Mouse (Mus musculus) bone marrow, adult 2 months (tissue): Measurements from ENCODE around the gene Mcfd2.

Experiments
- CTCF ChIP-seq: fragments of 200-500 bp; IDR thresholded peaks from 2 replicates; pipeline ENCODE4 v1.5.1; 2011; ENCODE audit warnings: low read length, control low read depth; ENCODE audit not compliant: control insufficient read depth, insufficient read depth
- POLR2A ChIP-seq: fragments of 200-500 bp; IDR thresholded peaks from 2 replicates; pipeline ENCODE4 v1.6.1; 2011; ENCODE audit warnings: low read depth, mild to moderate bottlenecking, control low read depth, low read length, borderline replicate concordance; ENCODE audit not compliant: control insufficient read depth

GRCm38 (mm10) chr17:87237826-87238225 lies 27.9 kb downstream of the Mcfd2 start:
- TF ChIP-seq CTCF (no peak), POLR2A (no peak)
